Mouse (Mus musculus): ENCODE measurements around the gene Nutm2.
"Not testable (repeated sequence)": the region's sequence is repeated elsewhere in the genome, so short reads cannot be mapped to it uniquely, and the experiment has no call there.

Nutm2 gene

GRCm38 (mm10) chr13:50467007-50467406 is at the start of gene Nutm2:
TSS of gene Nutm2 (plus strand) at chr13:50467307.
- no peak for DNase-seq

- DNase-seq, result peak; percentile 87
Measured at GRCm38 (mm10) chr13:50417389-50418183, 49.5 kb upstream of the Nutm2 start, which contains the start of gene Fbxw17. TSS of gene Fbxw17 (plus strand) at chr13:50417864.

- DNase-seq, result no peak
Measured at GRCm38 (mm10) chr13:50418421-50418820, 48.7 kb upstream of the Nutm2 start.

- DNase-seq, result no peak
Measured at GRCm38 (mm10) chr13:50423625-50424209, 43.4 kb upstream of the Nutm2 start.

- no peak for DNase-seq
Measured at GRCm38 (mm10) chr13:50424517-50424916, 42.6 kb upstream of the Nutm2 start.

GRCm38 (mm10) chr13:50426686-50427085 is 40.4 kb upstream of the Nutm2 start:
- no peak for DNase-seq

- no peak for DNase-seq
Measured at GRCm38 (mm10) chr13:50443812-50444211, 23.3 kb upstream of the Nutm2 start, which contains the start of gene Gm47429. TSS of gene Gm47429 (minus strand) at chr13:50443912.

GRCm38 (mm10) chr13:50445261-50445660 is 21.8 kb upstream of the Nutm2 start:
- no peak for DNase-seq

- DNase-seq, result not testable (repeated sequence)
Measured at GRCm38 (mm10) chr13:50452266-50452665, 14.8 kb upstream of the Nutm2 start.

GRCm38 (mm10) chr13:50453426-50453825 is 13.7 kb upstream of the Nutm2 start:
- no peak for DNase-seq

GRCm38 (mm10) chr13:50460433-50460832 is 6.7 kb upstream of the Nutm2 start:
- not testable (repeated sequence) for DNase-seq

- peak; percentile 13 for DNase-seq
Measured at GRCm38 (mm10) chr13:50464621-50465562, 2.2 kb upstream of the Nutm2 start.

GRCm38 (mm10) chr13:50488510-50488909 is 21.4 kb downstream of the Nutm2 start:
- not testable (repeated sequence) for DNase-seq

GRCm38 (mm10) chr13:50510470-50511343 is 43.6 kb downstream of the Nutm2 start:
- not testable (repeated sequence) for DNase-seq
